Mouse (Mus musculus) cerebellum, adult 18-20 months (tissue): ENCODE results near the gene Spag5.
A peak's percentile ranks its signal among the peaks of the same experiment; 100 is the strongest.

Source experiments
- DNase-seq, 2 experiments: peaks; one replicate each; pipeline ENCODE4 v3.0.0; 2021

Spag5 gene

GRCm38 (mm10) chr11:78324000-78324785, 22.9 kb downstream of the Spag5 start:
- peak; percentile 59 to 63 for DNase-seq

- DNase-seq, result no peak
These were observed 23.6 kb downstream of the Spag5 start for GRCm38 (mm10) chr11:78324965-78325364.

GRCm38 (mm10) chr11:78327215-78327614, 25.9 kb downstream of the Spag5 start:
- no peak for DNase-seq

- DNase-seq, result peak; percentile 99
These were observed 26.5 kb downstream of the Spag5 start, which contains the start of gene Pigs for GRCm38 (mm10) chr11:78327634-78328511. Gene Pigs, plus strand, starts transcription at chr11:78328415.

- DNase-seq, result no peak
These were observed 27.3 kb downstream of the Spag5 start for GRCm38 (mm10) chr11:78328512-78329056.

- no peak for DNase-seq
These were observed 31.3 kb downstream of the Spag5 start for GRCm38 (mm10) chr11:78332676-78333075.

GRCm38 (mm10) chr11:78333992-78334391, 32.7 kb downstream of the Spag5 start:
- DNase-seq, result no peak

GRCm38 (mm10) chr11:78337040-78337439, 35.7 kb downstream of the Spag5 start:
- DNase-seq, result no peak

- no peak for DNase-seq
These were observed 40.4 kb downstream of the Spag5 start for GRCm38 (mm10) chr11:78341702-78342101.

- DNase-seq, result peak; percentile 80 to 85
These were observed 42.3 kb downstream of the Spag5 start, which contains the start of gene Unc119 for GRCm38 (mm10) chr11:78343381-78344327. Gene Unc119, plus strand, starts transcription at chr11:78343482.

GRCm38 (mm10) chr11:78344328-78344889, 43.1 kb downstream of the Spag5 start:
- no peak for DNase-seq

- no peak for DNase-seq
These were observed 43.8 kb downstream of the Spag5 start for GRCm38 (mm10) chr11:78344890-78345715.

- no peak for DNase-seq
These were observed 44.5 kb downstream of the Spag5 start for GRCm38 (mm10) chr11:78345801-78346200.

- DNase-seq, result no peak
These were observed 45.2 kb downstream of the Spag5 start for GRCm38 (mm10) chr11:78346326-78347069.

- peak; percentile 83 to 84 for DNase-seq
These were observed 45.9 kb downstream of the Spag5 start for GRCm38 (mm10) chr11:78347070-78347754.

GRCm38 (mm10) chr11:78347908-78348307, 46.6 kb downstream of the Spag5 start:
- no peak for DNase-seq

- DNase-seq, result no peak
These were observed 47.1 kb downstream of the Spag5 start for GRCm38 (mm10) chr11:78348474-78348873.

GRCm38 (mm10) chr11:78349441-78350358, 48.4 kb downstream of the Spag5 start:
- no peak for DNase-seq
